Mouse (Mus musculus): ENCODE data around the gene B9d1. TPM values are rescaled to one million over a fixed set of nuclear protein-coding genes. Genes with fewer than 3 reads are reported as not detected.

B9d1 gene
- polyA plus RNA-seq, 1 experiment from 2014 or later, result 10.2 TPM

Other genes with a start within 250 kb of the B9d1 start
- 23.8 and 28.3 TPM in 2 replicates for gene Aldh3a2, start 237.7 kb upstream of the B9d1 start, polyA plus RNA-seq (2014; fragmentation: Nextera tagmentation; extraction: Ambion mirVana)
- gene Slc47a2, start 162.3 kb upstream of the B9d1 start, polyA plus RNA-seq (2014; fragmentation: Nextera tagmentation; extraction: Ambion mirVana), result 0.07 TPM in 1 of 2 replicates, not detected in the other
- 1.4 TPM in 2 replicates for gene Slc47a1, start 126.8 kb upstream of the B9d1 start, polyA plus RNA-seq (2014; fragmentation: Nextera tagmentation; extraction: Ambion mirVana)
- gene Rnf112, start 51.0 kb upstream of the B9d1 start, polyA plus RNA-seq (2014; fragmentation: Nextera tagmentation; extraction: Ambion mirVana), result 0.27 and 0.34 TPM in 2 replicates
- gene Mfap4, start 19.7 kb upstream of the B9d1 start, polyA plus RNA-seq (2014; fragmentation: Nextera tagmentation; extraction: Ambion mirVana), result 36.5 and 39.1 TPM in 2 replicates
- 25.1 and 27.6 TPM in 2 replicates for gene Mapk7, start 10.7 kb upstream of the B9d1 start, polyA plus RNA-seq (2014; fragmentation: Nextera tagmentation; extraction: Ambion mirVana)
- 9.2 and 9.3 TPM in 2 replicates for gene Epn2, start 74.5 kb downstream of the B9d1 start, polyA plus RNA-seq (2014; fragmentation: Nextera tagmentation; extraction: Ambion mirVana)
- 9.5 and 9.9 TPM in 2 replicates for gene Grap, start 148.1 kb downstream of the B9d1 start, polyA plus RNA-seq (2014; fragmentation: Nextera tagmentation; extraction: Ambion mirVana)
- 5.0 and 5.5 TPM in 2 replicates for gene Fam83g, start 178.9 kb downstream of the B9d1 start, polyA plus RNA-seq (2014; fragmentation: Nextera tagmentation; extraction: Ambion mirVana)
- gene Slc5a10, start 215.7 kb downstream of the B9d1 start, polyA plus RNA-seq (2014; fragmentation: Nextera tagmentation; extraction: Ambion mirVana), result not detected in 2 replicates